8 mouse cellular contexts compared by ENCODE assay signal in the genomic region with DNA sequence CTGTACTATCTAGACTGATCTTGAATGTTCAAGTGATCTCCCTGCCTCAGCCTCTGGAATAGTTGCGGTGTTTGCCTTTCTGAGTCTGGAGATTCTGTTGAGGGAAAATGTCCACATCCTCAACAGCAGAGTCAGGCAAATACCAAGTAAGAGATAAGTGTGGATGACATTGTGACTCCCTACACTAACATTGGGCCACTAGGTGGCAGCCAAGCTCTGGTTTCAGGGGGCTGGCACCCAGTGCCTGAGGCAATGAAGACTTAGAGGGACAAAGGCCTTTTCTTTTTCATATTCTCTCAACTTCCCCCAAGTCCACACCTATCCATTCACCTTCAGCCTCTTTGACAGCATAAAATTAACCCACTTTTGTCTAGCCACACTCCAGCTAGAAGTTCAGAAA. TPM values are rescaled to one million over a fixed set of nuclear protein-coding genes. Genes with fewer than 3 reads are reported as not detected.
DNase-seq lines count a peak whose midpoint lies in the region; ATAC-seq and TF ChIP-seq lines count a peak whose summit lies in the region.

No protein-coding gene starts in this region.

- TF ChIP-seq RAD21 in CH12.LX (IDR thresholded peaks at IDR 0.05; ENCODE audit: low read depth, low read length), result peak; percentile 85

- H3K4me2 ChIP-seq in CH12.LX (ENCODE audit: insufficient read depth, low read depth, poor library complexity, severe bottlenecking), result no peak overlapping the region
- no peak overlapping the region for H3K4me2 ChIP-seq in heart, embryonic 16.5 days (ENCODE audit: low read depth, low read length)
- no peak overlapping the region for H3K4me2 ChIP-seq in liver, embryonic 16.5 days (ENCODE audit: low read depth, low read length)

- H3K36me3 ChIP-seq in CH12.LX (replicated peaks in 1 of 2; ENCODE audit: control insufficient read depth in 1 of 2, insufficient read depth in 1 of 2, low read length in 1 of 2), result no peaks in the 10 kb centered on the region
- no peaks in the 10 kb centered on the region for H3K36me3 ChIP-seq in heart, embryonic 16.5 days (ENCODE audit: control insufficient read depth, insufficient read depth)
- no peaks in the 10 kb centered on the region for H3K36me3 ChIP-seq in liver, embryonic 16.5 days (ENCODE audit: control insufficient read depth, insufficient read depth)

- DNase-seq in CH12.LX (ENCODE audit: extremely low read depth), result peak; percentile 88
- peak; percentile 94 for DNase-seq in brain, adult 2 months (ENCODE audit: low read depth, low spot score)
- DNase-seq in fibroblast of lung, adult 2 months (ENCODE audit: low read depth), result peak; percentile 54
- DNase-seq in kidney, postnatal 25 days, result peak; percentile 89 to 95
- peak; percentile 95 for DNase-seq in testis, postnatal 10 days (ENCODE audit: low spot score)

- peak; percentile 82 to 95 for TF ChIP-seq CTCF in CH12.LX (conservative IDR thresholded peaks at IDR 0.05 in 1 of 2, IDR thresholded peaks at IDR 0.05 in 1 of 2; ENCODE audit: low read depth in 2 of 2, low read length in 2 of 2)

- no peaks in the 10 kb centered on the region for H3K9me3 ChIP-seq in CH12.LX (replicated peaks; ENCODE audit: low read length)
- no peaks in the 10 kb centered on the region for H3K9me3 ChIP-seq in heart, embryonic 16.5 days (replicated peaks; ENCODE audit: control insufficient read depth, low read length)
- no peaks in the 10 kb centered on the region for H3K9me3 ChIP-seq in liver, embryonic 16.5 days (replicated peaks; ENCODE audit: control insufficient read depth, low read length)

- in situ Hi-C loops in CH12.LX (cut with MboI; ENCODE audit: low pct_ligation_motif_present, low pct_unique_long_range_greater_than_20kb, low sequenced_read_pairs), result loop anchor here (10.0 kb wide), 1 partner anchor 322 kb away; no protein-coding TSS in a partner anchor

- 15% methylated on average over 1 of the region's 1 CpGs for WGBS in heart, embryonic 16.5 days
- WGBS in liver, embryonic 16.5 days (ENCODE audit: insufficient replicate concordance), result 26% methylated on average over 1 of the region's 1 CpGs

- H3K79me2 ChIP-seq in CH12.LX (replicated peaks; ENCODE audit: control insufficient read depth, extremely low read depth, insufficient read depth, poor library complexity, severe bottlenecking), result no peaks in the 10 kb centered on the region

- no peaks in the 10 kb centered on the region for H3K4me1 ChIP-seq in CH12.LX (ENCODE audit: control insufficient read depth in 1 of 2, insufficient read depth in 2 of 2)
- H3K4me1 ChIP-seq in heart, embryonic 16.5 days (ENCODE audit: control insufficient read depth, insufficient read depth, low read length), result no peaks in the 10 kb centered on the region
- H3K4me1 ChIP-seq in liver, embryonic 16.5 days (ENCODE audit: control insufficient read depth, low read depth, low read length), result no peaks in the 10 kb centered on the region

- dilution Hi-C loops in CH12.LX (cut with MboI; ENCODE audit: extremely low pct_ligation_motif_present, extremely low pct_unique_long_range_greater_than_20kb, low sequenced_read_pairs), result no loop called here

- no peak overlapping the region for H3K9ac ChIP-seq in CH12.LX (ENCODE audit: insufficient read depth, low read depth)
- H3K9ac ChIP-seq in heart, embryonic 16.5 days (ENCODE audit: low read length), result no peak overlapping the region
- H3K9ac ChIP-seq in liver, embryonic 16.5 days (ENCODE audit: low read depth, low read length), result no peak overlapping the region

- ATAC-seq in heart, embryonic 16.5 days (replicated peaks; ENCODE audit: extremely low read depth, insufficient read depth, low FRiP score), result peak; percentile 77; the same call in 1 of the 2 replicates
- ATAC-seq in liver, embryonic 16.5 days (ENCODE audit: low read depth), result peak; percentile 59; the same call in 1 of the 2 replicates
- peak; percentile 78; the same call in 1 of the 2 replicates for ATAC-seq in neutrophil, adult 5-6 weeks (ENCODE audit: extremely low read depth, insufficient number of reproducible peaks, low FRiP score, poor library complexity, severe bottlenecking)

- peaks cover 5% of the 10 kb centered on the region for H3K27me3 ChIP-seq in CH12.LX (replicated peaks)
- H3K27me3 ChIP-seq in heart, embryonic 16.5 days (ENCODE audit: control insufficient read depth, insufficient read depth, low read length), result no peaks in the 10 kb centered on the region
- H3K27me3 ChIP-seq in liver, embryonic 16.5 days (ENCODE audit: control insufficient read depth, insufficient read depth, low read depth, low read length), result no peaks in the 10 kb centered on the region

- TF ChIP-seq POLR2A in CH12.LX (IDR thresholded peaks at IDR 0.05; ENCODE audit: low read depth, low read length), result no peak

- TF ChIP-seq EP300 in CH12.LX (IDR thresholded peaks at IDR 0.05; ENCODE audit: low read length), result no peak

- H3K27ac ChIP-seq in CH12.LX (ENCODE audit: insufficient read depth, low read depth), result no peak overlapping the region
- no peak overlapping the region for H3K27ac ChIP-seq in heart, embryonic 16.5 days (ENCODE audit: low read length)
- no peak overlapping the region for H3K27ac ChIP-seq in liver, embryonic 16.5 days (ENCODE audit: low read length)

- H3K4me3 ChIP-seq in CH12.LX (replicated peaks in 1 of 3; ENCODE audit: low read depth in 2 of 3, low read length in 2 of 3, poor library complexity in 1 of 3), result no peak overlapping the region
- H3K4me3 ChIP-seq in heart, embryonic 16.5 days (ENCODE audit: low read length), result no peak overlapping the region
- no peak overlapping the region for H3K4me3 ChIP-seq in liver, embryonic 16.5 days (ENCODE audit: low read depth, low read length)

TF ChIP-seq in CH12.LX, 34 proteins besides CTCF, POLR2A, EP300 and RAD21:
- TF ChIP-seq NELFE (IDR thresholded peaks at IDR 0.05; ENCODE audit: low read depth, low read length) (peak; percentile 42; the same call in 1 of the 2 replicates), IRF4 (IDR thresholded peaks at IDR 0.05; ENCODE audit: low read depth, low read length) (0 out of 2 replicates have a peak, but pooled peaks have one; percentile 30), RCOR1 (conservative IDR thresholded peaks at IDR 0.05; ENCODE audit: low read depth, low read length) (no peak), PAX5 (IDR thresholded peaks at IDR 0.05; ENCODE audit: low read length) (no peak), TBP (conservative IDR thresholded peaks at IDR 0.05; ENCODE audit: low read depth, low read length) (no peak), SMC3 (IDR thresholded peaks at IDR 0.05; ENCODE audit: low read depth, low read length) (peak; percentile 86), ELF1 (IDR thresholded peaks at IDR 0.05; ENCODE audit: low read depth, low read length) (no peak), ZC3H11A (IDR thresholded peaks at IDR 0.05; ENCODE audit: low read depth, low read length) (peak; percentile 16; the same call in 1 of the 2 replicates)

RNA-seq across cellular contexts. Expression of a gene that starts 15.6 kb away (rescaled TPM):
- total RNA-seq in CH12.LX (2012; rRNA removed) (not detected in 2 replicates), CH12.LX (2014; rRNA removed) (not detected in 2 replicates)
- not detected in 2 replicates for polyA plus RNA-seq in CH12.LX (2012; ENCODE audit: insufficient read length, low read depth)
- 0.20 and 0.22 TPM in 2 replicates for polyA plus RNA-seq in heart, embryonic 16.5 days (2015; fragmentation: Nextera tagmentation; extraction: Ambion mirVana)
- polyA plus RNA-seq in liver, embryonic 16.5 days (2015; fragmentation: Nextera tagmentation; extraction: Ambion mirVana), result 0.09 and 0.12 TPM in 2 replicates
- 0.61 and 0.70 TPM in 2 replicates for total RNA-seq in neutrophil, adult 5-6 weeks (2017)

RNA-seq across cellular contexts. Expression of a gene that starts 20.3 kb away (rescaled TPM):
- 15.6 and 15.7 TPM in 2 replicates for total RNA-seq in CH12.LX (2012; rRNA removed)
- total RNA-seq in CH12.LX (2014; rRNA removed), result 22.7 and 26.4 TPM in 2 replicates
- 25.3 and 26.7 TPM in 2 replicates for polyA plus RNA-seq in CH12.LX (2012; ENCODE audit: insufficient read length, low read depth)
- 30.6 and 31.9 TPM in 2 replicates for polyA plus RNA-seq in heart, embryonic 16.5 days (2015; fragmentation: Nextera tagmentation; extraction: Ambion mirVana)
- 8.4 and 9.0 TPM in 2 replicates for polyA plus RNA-seq in liver, embryonic 16.5 days (2015; fragmentation: Nextera tagmentation; extraction: Ambion mirVana)
- total RNA-seq in neutrophil, adult 5-6 weeks (2017), result 18.4 and 22.3 TPM in 2 replicates

RNA-seq across cellular contexts. Expression of a gene that starts 32.1 kb away (rescaled TPM):
- total RNA-seq in CH12.LX (2012; rRNA removed), result not detected in 2 replicates
- not detected in 2 replicates for total RNA-seq in CH12.LX (2014; rRNA removed)
- not detected in 2 replicates for polyA plus RNA-seq in CH12.LX (2012; ENCODE audit: insufficient read length, low read depth)
- 10.9 and 12.1 TPM in 2 replicates for polyA plus RNA-seq in heart, embryonic 16.5 days (2015; fragmentation: Nextera tagmentation; extraction: Ambion mirVana)
- polyA plus RNA-seq in liver, embryonic 16.5 days (2015; fragmentation: Nextera tagmentation; extraction: Ambion mirVana), result 0.96 and 1.0 TPM in 2 replicates
- 0.70 and 1.4 TPM in 2 replicates for total RNA-seq in neutrophil, adult 5-6 weeks (2017)

RNA-seq across cellular contexts. Expression of a gene that starts 42.0 kb away (rescaled TPM):
- 29.6 and 33.0 TPM in 2 replicates for total RNA-seq in CH12.LX (2012; rRNA removed)
- 4.9 and 7.1 TPM in 2 replicates for total RNA-seq in CH12.LX (2014; rRNA removed)
- 4.1 and 5.5 TPM in 2 replicates for polyA plus RNA-seq in CH12.LX (2012; ENCODE audit: insufficient read length, low read depth)
- 119 and 126 TPM in 2 replicates for polyA plus RNA-seq in heart, embryonic 16.5 days (2015; fragmentation: Nextera tagmentation; extraction: Ambion mirVana)
- 9.6 and 10.8 TPM in 2 replicates for polyA plus RNA-seq in liver, embryonic 16.5 days (2015; fragmentation: Nextera tagmentation; extraction: Ambion mirVana)
- total RNA-seq in neutrophil, adult 5-6 weeks (2017), result 0.86 and 2.0 TPM in 2 replicates
